Mouse (Mus musculus) fat pad, adult 2 months (tissue): ENCODE measurements around the gene Itih2.

Experiments
- DNase-seq: peaks from one replicate; pipeline ENCODE4 v3.0.0-alpha.2; 2011; ENCODE audit warnings: low read depth, low spot score; ENCODE audit errors: extremely low read depth

Itih2 gene

DNA sequence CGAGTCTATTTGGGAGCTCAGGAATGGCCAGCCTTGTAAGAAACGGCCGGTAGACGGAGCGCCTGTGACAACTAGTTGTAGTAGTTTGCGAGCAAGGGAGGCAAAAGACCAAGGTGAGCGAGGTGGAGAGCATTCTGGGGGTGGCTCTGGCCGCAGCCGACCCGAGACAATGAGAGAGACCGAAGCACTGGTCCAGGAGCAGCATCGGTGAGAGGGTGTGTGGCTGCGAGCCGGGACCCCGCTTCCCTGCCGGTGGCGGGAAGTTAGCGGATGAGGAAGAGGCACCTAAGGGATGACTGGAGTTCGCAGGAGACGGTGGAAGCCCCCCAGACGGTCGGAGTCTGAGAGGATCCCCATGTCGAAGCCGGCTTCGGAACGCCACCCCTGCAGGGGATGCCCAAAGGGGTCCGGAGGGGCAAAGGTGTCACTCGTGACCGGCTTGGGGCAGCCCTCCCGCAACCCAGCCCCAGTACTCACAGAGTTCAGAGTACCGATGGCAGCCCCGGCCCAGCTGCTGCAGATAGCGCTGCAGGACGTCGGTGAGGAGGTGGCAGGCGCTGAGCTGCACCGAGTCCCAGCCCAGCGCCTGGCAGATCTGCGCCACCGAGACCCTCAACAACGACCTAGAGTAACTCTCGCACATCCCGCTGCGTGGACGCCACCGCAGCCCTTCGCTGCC is 83.3 kb downstream of the Itih2 start:
- no peak for DNase-seq
